In genomic region chr15:27467081-27467491, GRCm38 (mm10) we compare ENCODE assay signal across 8 mouse cellular contexts. TPM values are rescaled to one million over a fixed set of nuclear protein-coding genes. Genes with fewer than 3 reads are reported as not detected.
DNase-seq lines count a peak whose midpoint lies in the region; ATAC-seq and TF ChIP-seq lines count a peak whose summit lies in the region.

No protein-coding gene starts in this region.

- TF ChIP-seq POLR2A in cerebellum, adult 2 months (IDR thresholded peaks at IDR 0.05; ENCODE audit: borderline replicate concordance, insufficient read depth, low read length), result 0 out of 2 replicates have a peak, but pooled peaks have one; percentile 9
- TF ChIP-seq POLR2A in testis, adult 2 months (IDR thresholded peaks at IDR 0.05; ENCODE audit: control insufficient read depth, low read depth, low read length), result no peak
- TF ChIP-seq POLR2A in olfactory bulb, adult 2 months (IDR thresholded peaks at IDR 0.05; ENCODE audit: insufficient read depth, low read depth, low read length), result no peak

- H3K27me3 ChIP-seq in cerebellum, adult 2 months (ENCODE audit: control insufficient read depth, insufficient read depth, low read length), result no peaks in the 10 kb centered on the region
- no peaks in the 10 kb centered on the region; the same call in 1 of the 2 replicates for H3K27me3 ChIP-seq in testis, adult 2 months (ENCODE audit: control insufficient read depth, insufficient read depth, low read length)
- no peaks in the 10 kb centered on the region for H3K27me3 ChIP-seq in limb, embryonic 11.5 days (ENCODE audit: control insufficient read depth, insufficient read depth, low read length)

- peak overlapping the region; percentile 97 for H3K27ac ChIP-seq in cerebellum, adult 2 months (ENCODE audit: insufficient read depth, low read length)
- H3K27ac ChIP-seq in testis, adult 2 months (ENCODE audit: control insufficient read depth, insufficient read depth, low read depth, low read length), result no peak overlapping the region
- H3K27ac ChIP-seq in limb, embryonic 11.5 days (replicated peaks; ENCODE audit: low read depth, low read length), result no peak overlapping the region
- peak overlapping the region; percentile 99 for H3K27ac ChIP-seq in olfactory bulb, adult 2 months (ENCODE audit: insufficient read depth, low read depth, low read length)

- H3K9ac ChIP-seq in limb, embryonic 11.5 days (ENCODE audit: low read length), result peak overlapping the region; percentile 78

- H3K4me3 ChIP-seq in cerebellum, adult 2 months (replicated peaks; ENCODE audit: insufficient read depth, low read depth, low read length), result peak overlapping the region; percentile 62
- H3K4me3 ChIP-seq in testis, adult 2 months (ENCODE audit: control insufficient read depth, low read depth, low read length), result peak overlapping the region; percentile 68
- peak overlapping the region; percentile 57 for H3K4me3 ChIP-seq in limb, embryonic 11.5 days (ENCODE audit: low read depth, low read length)
- peak overlapping the region; percentile 100 for H3K4me3 ChIP-seq in olfactory bulb, adult 2 months (ENCODE audit: insufficient read depth, low read depth, low read length)

- no peaks in the 10 kb centered on the region for H3K36me3 ChIP-seq in testis, adult 2 months (ENCODE audit: control insufficient read depth, insufficient read depth, low read length)
- no peaks in the 10 kb centered on the region for H3K36me3 ChIP-seq in limb, embryonic 11.5 days (ENCODE audit: control insufficient read depth, insufficient read depth, low read length)

- H3K4me1 ChIP-seq in cerebellum, adult 2 months (ENCODE audit: control insufficient read depth, insufficient read depth, low read length), result peaks cover 6% of the 10 kb centered on the region; the same call in 1 of the 2 replicates
- H3K4me1 ChIP-seq in testis, adult 2 months (ENCODE audit: control insufficient read depth, insufficient read depth, low read length), result peaks cover 8% of the 10 kb centered on the region
- no peaks in the 10 kb centered on the region for H3K4me1 ChIP-seq in limb, embryonic 11.5 days (ENCODE audit: control insufficient read depth, insufficient read depth, low read length)
- peaks cover 10% of the 10 kb centered on the region for H3K4me1 ChIP-seq in olfactory bulb, adult 2 months (ENCODE audit: control insufficient read depth, insufficient read depth, low read length)

- no peak for TF ChIP-seq CTCF in cerebellum, adult 2 months (IDR thresholded peaks at IDR 0.05; ENCODE audit: borderline replicate concordance, insufficient read depth, low read depth, low read length)
- TF ChIP-seq CTCF in testis, adult 2 months (IDR thresholded peaks at IDR 0.05; ENCODE audit: control insufficient read depth, insufficient read depth, insufficient replicate concordance, low read depth, low read length), result no peak
- no peak for TF ChIP-seq CTCF in olfactory bulb, adult 2 months (IDR thresholded peaks at IDR 0.05; ENCODE audit: insufficient read depth, low read depth, low read length)

- ATAC-seq in limb, embryonic 11.5 days (ENCODE audit: insufficient number of reproducible peaks, low FRiP score, low TSS enrichment, low read depth), result 0 out of 2 replicates have a peak, but pooled peaks have one; percentile 29

- H3K4me2 ChIP-seq in limb, embryonic 11.5 days (ENCODE audit: low read depth, severe bottlenecking), result peak overlapping the region; percentile 86

- peak in 1 of 2 experiments; percentile 68 for DNase-seq in cerebellum, adult 2 months
- no peak for DNase-seq in cerebellum, postnatal 10 days
- DNase-seq in testis, postnatal 14 days (ENCODE audit: low spot score), result no peak
- DNase-seq in limb, embryonic 11.5 days (ENCODE audit: low spot score), result no peak
- no peak for DNase-seq in thymus, postnatal 10 days (ENCODE audit: low spot score in 2 of 2)
- DNase-seq in layer of hippocampus, postnatal 36 days, result no peak

- under 1% methylated on average over 25 of the region's 25 CpGs for WGBS in cerebellum, adult 2 months
- under 1% methylated on average over 25 of the region's 25 CpGs for WGBS in limb, embryonic 11.5 days
- WGBS in olfactory bulb, adult 2 months, result under 1% methylated on average over 25 of the region's 25 CpGs

- H3K9me3 ChIP-seq in limb, embryonic 11.5 days (ENCODE audit: control insufficient read depth, low read length), result no peaks in the 10 kb centered on the region

RNA-seq across cellular contexts. Expression of gene Ank, which starts 0.6 kb away (rescaled TPM):
- polyA plus RNA-seq in cerebellum, adult 2 months (2012; rRNA removed), result 212 and 222 TPM in 2 replicates
- 7.7 and 9.1 TPM in 2 replicates for polyA plus RNA-seq in testis, adult 2 months (2012; rRNA removed)
- 2.9 and 3.4 TPM in 2 replicates for polyA plus RNA-seq in limb, embryonic 11.5 days (2014; fragmentation: Nextera tagmentation; extraction: Ambion mirVana)
- not detected in 2 replicates for polyA plus RNA-seq in olfactory bulb, adult 2 months (2012; ENCODE audit: insufficient read depth, insufficient read length, low replicate concordance, missing spikeins)
- 100 to 1,000 TPM; 156 to 161 TPM for total RNA-seq in layer of hippocampus, postnatal 36 days (2021)

Comparison
In these comparisons a context has a peak if more than half of its experiments do, and no peak if none do; other contexts are left out.
1. H3K27ac ChIP-seq: peak in cerebellum, adult 2 months (single experiment) and olfactory bulb, adult 2 months (single experiment); none in testis, adult 2 months (single experiment) and limb, embryonic 11.5 days (single experiment).
2. Peak in every context shown above with its lines, with median percentiles within 50 percentile points of each other: H3K4me3 ChIP-seq.